Mouse (Mus musculus) left cerebral cortex, postnatal 14 days (tissue): ENCODE data around the gene Smad3. TPM values are rescaled to one million over a fixed set of nuclear protein-coding genes. Genes with fewer than 3 reads are reported as not detected.

Source experiments
- DNase-seq, 2 experiments: peaks; one replicate each; pipeline ENCODE4 v3.0.0; 2021 to 2022; ENCODE audit warnings: low spot score in 2 of 2, mixed read lengths in 1 of 2
- intact Hi-C: fragments of 180-260 bp; cut with DNase I; formaldehyde crosslinking; loops from one replicate; pipeline ENCODE4 v1.15.1; 2025
- total RNA-seq, 2 experiments: library from RNA; stranded (reverse); gene quantifications; 2 replicates each; pipeline ENCODE4 v1.2.3; 2021

The Smad3 gene
- total RNA-seq, 2 experiments from 2014 or later: 36.9 to 38.3 TPM

DNA sequence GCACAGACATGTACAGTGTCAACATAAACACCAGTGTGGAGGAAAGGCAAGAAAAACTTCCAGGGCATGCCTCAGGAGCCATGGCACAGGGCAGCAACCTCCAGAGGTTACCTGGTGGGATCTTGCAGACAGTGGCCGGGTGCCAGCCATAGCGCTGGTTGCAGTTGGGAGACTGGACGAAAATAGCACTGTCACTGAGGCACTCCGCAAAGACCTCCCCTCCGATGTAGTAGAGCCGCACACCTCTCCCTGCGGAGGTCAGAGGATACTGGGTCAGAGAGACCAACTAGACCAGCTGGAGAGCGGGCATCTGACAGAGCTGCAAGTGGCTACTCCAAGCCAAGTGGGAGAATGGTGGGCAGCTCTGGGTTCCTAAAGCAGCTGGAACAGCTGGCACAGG, 103.2 kb downstream of the Smad3 start:
- intact Hi-C loops: no loop called here

DNA sequence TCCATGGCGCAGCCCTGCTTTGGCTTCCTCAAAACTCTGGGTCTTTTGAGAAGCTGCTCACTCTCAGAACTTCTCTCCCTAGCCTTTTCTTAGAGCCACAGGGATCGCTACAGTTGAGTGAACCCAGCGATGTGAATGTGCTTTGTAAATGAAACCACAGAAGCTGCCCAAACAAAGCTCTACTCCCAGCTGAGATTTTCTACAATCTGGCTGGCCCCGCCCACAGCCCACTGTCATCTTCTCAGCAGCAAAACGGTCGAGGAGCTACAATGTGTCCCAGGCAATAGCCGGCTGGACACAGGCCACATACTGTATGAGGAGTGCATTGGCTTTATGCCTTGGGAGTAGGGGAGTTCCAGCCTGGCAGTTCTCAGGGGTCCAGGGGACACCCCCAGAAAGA, 104.1 kb downstream of the Smad3 start:
- intact Hi-C loops: no loop called here
- DNase-seq: no peak

More for the DNA sequence above, 103.2 kb downstream of the Smad3 start:
- no peak for DNase-seq

DNA sequence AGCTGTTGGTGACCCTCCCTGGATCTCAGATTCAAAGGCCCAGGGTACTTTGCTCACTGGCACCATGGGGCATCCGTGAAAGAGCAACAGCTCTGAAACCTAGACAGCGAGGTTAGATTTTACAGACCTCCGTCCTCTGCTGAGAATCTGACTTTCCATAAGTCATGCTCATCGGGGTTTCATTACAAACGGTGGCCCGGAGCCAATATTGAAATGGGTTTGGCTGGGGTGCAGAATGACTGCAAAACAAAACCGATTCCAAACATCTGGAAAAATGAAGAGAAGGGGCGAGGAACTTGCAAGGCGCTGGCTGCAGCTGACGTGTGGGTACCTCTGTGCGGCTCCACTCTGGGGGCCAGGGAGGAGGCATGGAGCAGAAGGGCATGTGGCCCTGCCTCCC, 106.2 kb downstream of the Smad3 start:
- intact Hi-C loops: loop anchor here (2.0 kb wide), 1 partner anchor 193 kb away; no protein-coding TSS in a partner anchor
- DNase-seq: no peak

DNA sequence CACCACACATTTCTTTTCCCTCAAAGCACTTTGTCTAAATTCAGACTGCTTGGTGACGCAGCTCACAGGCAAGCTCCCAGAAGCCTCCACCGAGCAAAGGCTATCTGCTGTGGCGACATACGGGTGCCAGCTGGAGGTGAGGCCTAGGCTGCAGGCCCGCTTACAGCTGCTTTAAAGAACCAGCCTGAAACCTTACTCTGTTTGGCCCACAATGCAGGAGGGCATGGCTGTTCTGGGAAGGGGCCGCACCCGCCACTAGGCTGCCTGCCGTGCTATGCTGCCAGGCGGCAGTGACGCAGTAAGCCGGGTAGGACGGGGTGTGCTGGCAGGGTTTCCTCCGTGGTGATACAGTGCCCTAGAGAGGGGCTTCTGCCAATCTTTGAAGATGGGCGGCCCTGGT, 106.9 kb downstream of the Smad3 start:
- intact Hi-C loops: loop anchor here (2.0 kb wide), 1 partner anchor 194 kb away; no protein-coding TSS in a partner anchor

DNA sequence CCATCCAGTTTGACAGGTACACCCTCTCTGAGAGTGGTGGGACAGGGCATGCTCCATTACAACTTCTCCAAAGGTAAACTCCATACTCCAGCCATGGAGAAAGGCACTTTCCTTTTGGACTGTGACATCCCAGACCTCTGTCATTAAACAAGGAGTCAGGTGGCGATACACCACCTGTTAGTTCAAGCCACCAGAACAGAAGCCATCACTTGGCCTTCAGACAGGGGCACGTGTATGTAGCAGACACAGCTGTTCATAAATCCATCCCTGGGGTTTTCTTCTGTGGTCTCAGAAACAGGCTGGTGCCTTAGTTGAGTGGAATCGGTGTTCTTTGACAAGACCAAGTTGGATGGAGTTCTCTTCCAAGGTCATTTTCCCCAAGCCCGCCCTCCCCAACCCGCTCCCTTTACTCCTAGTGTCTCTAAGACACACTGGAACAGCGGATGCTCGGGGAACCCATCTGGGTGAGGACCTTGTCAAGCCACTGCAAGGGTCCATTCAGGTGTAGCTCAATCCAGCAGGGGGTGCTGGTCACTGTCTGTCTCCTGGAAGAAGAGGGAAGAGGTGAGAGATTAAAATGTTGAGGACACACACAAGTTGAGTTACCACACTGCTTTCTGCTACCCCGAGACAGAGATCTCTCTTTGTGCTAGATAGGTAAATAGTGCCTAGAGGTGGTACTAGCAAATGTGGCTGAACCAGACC, 107.8 kb downstream of the Smad3 start:
- no peak for DNase-seq
- intact Hi-C loops: loop anchor here (2.0 kb wide), 1 partner anchor 195 kb away; no protein-coding TSS in a partner anchor

More for the DNA sequence above, 106.9 kb downstream of the Smad3 start:
- peak in 1 of 2 experiments; percentile 38 for DNase-seq

DNA sequence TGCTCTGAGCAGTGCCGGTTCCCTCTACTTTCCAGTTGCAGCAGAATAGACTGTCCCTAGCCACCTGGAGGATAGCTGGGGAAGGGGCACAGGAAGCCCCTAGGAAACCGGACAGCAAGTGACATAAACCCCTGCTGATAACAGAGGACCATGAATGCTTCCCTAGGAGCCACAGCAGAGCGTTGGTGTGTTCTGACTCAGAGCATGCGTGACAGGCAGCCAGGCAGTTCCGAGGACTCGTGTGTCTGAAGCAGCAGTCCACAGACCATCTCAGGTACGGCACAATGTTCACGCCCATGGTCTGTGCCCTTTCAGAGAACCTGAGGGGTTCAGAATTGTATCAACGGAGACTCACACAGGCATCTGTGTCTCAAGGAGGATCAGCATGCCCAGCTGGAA, 109.3 kb downstream of the Smad3 start:
- intact Hi-C loops: no loop called here
- no peak for DNase-seq

DNA sequence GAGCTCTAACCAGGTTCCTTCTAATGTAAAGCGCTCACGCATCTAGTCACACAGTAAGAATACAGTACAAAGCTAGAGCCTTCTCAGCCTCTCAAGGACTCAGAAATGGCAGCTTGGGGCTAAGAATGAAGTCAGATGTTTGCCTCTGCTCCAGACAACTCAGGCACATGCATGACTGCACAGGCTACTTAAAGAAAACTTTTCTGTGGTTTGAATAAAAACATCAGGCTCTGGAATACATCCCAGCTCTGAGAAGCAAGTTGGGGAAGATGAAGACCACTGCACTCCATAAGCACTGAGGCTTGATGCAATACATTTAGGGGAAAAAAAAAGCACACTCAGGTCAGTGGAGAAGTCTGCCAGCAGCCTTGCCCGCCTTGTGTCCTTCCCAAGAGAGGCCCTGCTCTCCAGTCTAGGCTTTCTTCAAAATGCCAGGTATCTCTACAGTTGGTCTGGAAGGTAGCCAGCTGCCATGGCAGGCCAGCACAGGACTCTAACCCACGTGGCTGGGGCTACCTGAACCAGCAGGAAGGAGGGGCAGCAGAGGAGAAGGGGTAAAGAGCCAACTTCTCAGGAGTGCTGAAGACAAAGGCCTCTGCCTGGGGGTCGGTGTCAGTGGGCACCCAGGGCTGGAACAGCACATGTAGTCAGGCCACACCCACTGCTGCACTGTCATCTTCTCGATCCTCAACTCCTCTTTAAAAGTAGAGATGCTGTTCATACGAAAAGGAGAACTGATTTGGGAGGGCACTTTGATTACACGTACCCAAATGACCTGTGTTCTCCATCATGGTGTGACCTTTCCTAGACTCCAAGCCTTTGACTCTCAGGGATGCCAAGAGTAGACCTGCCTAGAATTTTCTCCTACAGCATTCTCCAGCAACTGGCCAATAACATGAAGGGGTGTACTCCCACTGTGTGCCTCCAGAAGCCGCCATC, 109.9 kb downstream of the Smad3 start:
- intact Hi-C loops: no loop called here
- no peak for DNase-seq

DNA sequence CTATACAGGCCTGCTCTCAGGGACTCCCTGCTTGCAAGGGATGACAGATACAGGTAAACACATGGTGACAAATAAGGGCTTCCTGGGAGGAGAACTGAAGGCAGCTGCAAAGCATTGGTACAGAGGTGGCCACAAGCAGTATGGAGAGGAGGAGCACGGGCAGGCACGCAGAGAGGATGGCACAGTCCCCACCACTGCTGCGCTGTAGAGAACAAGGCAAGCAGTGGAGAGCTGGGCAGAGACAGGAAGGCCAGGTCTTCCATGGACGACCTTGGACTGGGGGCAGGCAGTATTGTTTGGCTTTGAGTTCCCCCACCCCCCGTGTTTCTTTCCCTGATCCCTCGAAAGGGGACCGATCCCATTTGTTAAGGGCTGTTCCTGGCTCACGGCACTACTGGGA, 112.7 kb downstream of the Smad3 start:
- intact Hi-C loops: no loop called here
- DNase-seq: no peak

DNA sequence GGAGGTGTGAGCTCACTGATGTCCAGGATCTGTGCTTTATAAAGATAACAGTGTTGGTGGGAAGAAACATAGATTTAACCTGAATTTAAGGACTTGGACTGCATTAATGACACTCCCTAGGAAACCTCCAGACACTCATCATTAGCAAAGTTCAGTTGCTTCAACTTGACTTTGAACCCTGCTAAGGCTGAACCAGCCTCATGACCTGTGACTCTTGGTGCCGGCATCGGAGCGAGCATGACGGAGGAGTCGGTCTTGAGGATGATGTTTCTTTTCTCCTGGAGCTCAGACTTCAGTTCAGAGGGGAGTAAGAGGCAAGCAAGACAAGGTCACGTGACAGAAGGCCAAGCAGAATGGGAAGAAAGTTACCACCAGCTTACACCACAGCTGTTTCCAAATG, 113.8 kb downstream of the Smad3 start:
- no peak for DNase-seq
- intact Hi-C loops: no loop called here

DNA sequence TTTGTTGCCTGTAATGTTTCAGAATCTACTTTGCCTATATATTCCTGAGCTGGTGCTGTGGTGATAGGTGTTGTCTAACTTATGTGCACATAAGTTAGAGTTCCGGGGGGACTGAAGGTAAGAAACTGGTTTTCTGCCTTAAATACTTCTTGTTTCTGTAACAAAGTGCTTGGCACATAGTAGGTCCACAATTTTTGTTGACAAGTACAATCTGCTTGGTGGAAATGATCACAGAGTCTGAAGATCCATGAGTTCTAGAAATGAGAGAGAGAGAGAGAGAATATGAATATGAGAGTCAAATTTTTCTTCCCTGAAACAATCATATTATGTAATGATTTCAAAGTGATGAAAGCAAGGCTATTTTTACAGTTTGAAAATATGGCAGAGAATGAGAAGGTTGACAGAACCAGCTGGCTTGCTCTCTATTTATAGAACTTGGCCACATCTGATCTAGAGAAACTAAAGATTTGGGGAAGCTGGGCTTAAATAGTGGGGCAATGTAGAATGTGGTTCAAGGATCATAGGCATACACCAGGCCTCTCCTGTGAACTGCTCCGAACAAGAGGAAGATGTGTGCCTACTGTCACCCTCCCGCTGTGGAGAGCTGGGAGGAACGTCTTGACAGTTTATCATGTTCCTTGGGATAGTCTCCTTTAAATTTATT, 115.7 kb downstream of the Smad3 start:
- DNase-seq: no peak
- intact Hi-C loops: no loop called here

DNA sequence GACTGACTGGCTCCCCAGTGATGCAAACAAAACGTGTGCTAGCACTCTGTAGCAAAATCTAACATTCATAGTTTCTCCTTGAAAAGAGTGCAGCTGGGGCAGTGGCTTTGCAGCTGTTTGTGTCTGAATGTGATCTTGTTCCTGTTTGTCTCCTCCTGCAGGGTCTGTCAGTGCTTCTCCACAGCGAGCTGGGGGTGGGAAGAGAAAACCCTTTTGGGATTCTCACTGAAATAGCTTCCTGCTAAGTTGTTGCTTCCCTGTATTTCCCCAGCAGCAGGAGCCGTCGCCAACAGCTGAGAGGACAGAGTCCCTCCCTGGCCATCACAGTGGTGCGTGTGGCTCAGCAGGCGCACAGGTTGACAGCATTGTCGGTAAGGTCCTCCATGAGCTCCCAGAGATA, 121.7 kb downstream of the Smad3 start:
- peak; percentile 37 to 60 for DNase-seq

DNA sequence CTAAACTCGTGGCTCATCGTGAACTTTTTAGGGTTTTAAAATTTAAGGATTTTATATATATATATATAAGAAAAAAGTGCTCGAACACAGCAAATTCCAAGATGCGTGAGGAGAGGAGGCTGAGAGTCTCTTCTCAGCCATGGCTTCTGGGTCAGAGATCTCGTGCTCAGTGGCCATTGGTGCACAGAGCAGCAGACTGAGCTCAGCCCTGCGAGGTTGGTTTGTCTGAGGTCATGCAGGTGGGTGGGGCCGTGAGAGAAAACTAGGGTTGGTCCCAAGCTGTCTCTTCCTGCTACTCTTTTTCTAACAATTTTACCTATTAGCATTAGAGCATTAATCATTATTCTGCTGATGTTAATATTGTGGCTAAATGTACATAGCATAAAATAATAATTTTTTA, 124.5 kb downstream of the Smad3 start:
- intact Hi-C loops: loop anchor here (5.0 kb wide), 1 partner anchor 109 kb away; no protein-coding TSS in a partner anchor
- no peak for DNase-seq

More for the DNA sequence above, 121.7 kb downstream of the Smad3 start:
- intact Hi-C loops: no loop called here

DNA sequence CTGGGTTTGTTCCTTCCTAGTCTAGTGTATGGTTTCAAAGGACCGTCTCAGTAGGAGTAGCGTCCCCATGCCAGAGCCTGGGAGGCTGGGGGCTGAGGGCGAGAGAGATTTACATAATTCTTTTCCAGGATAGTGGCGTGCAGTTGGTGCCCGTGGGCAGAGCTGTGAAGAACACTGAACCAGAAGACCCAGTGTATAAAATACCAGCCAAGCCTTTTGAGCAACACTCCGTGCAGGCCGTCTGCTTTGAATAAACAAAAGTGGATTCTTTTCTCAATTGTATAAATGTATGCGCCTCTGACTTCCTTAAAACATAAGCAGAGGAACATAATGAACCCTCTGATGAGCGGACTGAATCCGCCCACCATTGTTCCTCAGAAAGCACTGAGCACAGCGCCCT, 124.9 kb downstream of the Smad3 start:
- DNase-seq: peak; percentile 63 to 70
- intact Hi-C loops: loop anchor here (5.0 kb wide), 1 partner anchor 109 kb away; no protein-coding TSS in a partner anchor

DNA sequence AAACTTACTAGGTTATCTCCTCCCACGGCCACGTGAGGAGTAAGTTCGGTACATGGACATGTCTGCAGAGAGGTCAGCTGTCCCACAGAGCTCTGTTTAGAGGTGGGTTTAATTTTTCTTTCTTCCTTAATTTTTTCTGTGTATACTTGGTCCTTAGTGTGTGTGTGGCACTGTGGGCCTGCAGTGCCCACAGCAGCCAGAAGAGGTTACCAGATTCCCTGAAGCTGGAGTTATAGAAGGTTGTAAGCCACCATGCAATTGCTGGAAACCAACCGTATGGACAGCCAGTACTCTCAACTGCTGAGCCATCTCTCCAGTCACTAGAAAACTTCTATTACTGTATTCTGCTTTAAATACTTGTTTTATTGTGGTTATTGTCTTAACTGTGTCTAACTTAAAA, 125.7 kb downstream of the Smad3 start:
- intact Hi-C loops: loop anchor here (5.0 kb wide), 1 partner anchor 110 kb away; no protein-coding TSS in a partner anchor
- no peak for DNase-seq

DNA sequence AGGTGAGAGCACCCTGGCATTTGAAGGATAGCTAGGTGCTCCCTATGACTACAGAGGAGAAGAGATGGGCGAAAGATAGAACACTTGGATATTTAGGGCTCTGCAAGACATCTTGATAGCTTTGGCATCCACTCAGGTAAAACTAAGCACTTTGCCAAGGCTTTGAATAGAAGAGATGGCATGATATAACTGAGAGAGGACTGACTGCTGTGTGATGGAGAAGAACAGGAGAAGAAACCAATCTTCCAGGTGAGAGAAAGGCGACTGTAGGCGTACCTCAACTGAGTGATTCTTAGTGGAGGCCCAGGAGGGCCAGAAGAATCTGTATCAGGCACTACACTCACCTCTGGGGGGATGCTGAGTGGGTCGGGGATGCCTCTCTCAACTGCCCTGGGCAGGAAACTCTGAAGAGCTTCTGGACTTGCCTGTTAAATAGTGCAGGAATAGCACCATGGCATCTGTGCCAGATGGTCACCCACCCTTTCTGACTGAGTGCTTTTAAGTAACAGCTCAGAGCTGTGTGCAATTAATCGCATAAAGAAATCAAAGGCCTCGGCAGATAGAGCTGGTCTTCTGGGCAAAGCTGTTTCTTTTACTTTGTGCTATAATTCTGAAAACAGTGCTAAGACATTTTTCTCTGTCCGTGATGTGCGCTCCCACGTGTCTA, 132.6 kb downstream of the Smad3 start:
- no peak for DNase-seq
- intact Hi-C loops: loop anchor here (10.0 kb wide), 1 partner anchor 490 kb away; no protein-coding TSS in a partner anchor

DNA sequence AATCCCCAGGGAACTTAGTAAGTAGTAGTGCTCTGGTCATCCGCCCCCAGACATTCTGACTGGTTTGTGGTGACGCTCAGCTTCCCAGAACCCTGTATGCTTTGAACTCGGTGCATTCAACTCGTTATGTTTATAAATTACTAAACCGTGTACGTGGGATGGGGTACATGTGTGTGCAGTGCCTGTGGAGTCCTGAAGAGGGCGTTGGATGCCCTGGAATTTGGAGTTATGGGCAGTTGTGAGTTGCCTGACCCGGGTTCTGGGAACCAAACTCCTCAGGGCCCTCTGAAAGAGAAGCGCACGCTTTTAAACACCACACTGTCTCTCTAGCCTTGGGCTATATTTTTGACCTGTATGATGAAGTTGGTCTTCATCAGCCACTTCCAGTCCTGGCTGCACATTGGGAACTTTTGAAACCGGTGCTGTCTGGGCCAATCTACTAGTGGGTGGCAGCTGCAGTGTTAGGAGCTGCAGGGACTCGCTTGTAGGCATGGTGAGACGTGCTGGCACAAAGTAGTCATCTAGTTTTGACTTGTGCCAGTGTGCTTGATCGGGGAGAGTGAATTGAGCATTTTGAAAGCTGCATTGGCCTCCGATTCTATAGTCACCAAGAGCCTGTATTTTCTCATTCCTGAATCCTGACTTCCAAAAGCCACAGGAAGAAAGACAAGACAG, 133.8 kb downstream of the Smad3 start:
- intact Hi-C loops: loop anchor here (10.0 kb wide), 1 partner anchor 489 kb away; no protein-coding TSS in a partner anchor
- no peak for DNase-seq

DNA sequence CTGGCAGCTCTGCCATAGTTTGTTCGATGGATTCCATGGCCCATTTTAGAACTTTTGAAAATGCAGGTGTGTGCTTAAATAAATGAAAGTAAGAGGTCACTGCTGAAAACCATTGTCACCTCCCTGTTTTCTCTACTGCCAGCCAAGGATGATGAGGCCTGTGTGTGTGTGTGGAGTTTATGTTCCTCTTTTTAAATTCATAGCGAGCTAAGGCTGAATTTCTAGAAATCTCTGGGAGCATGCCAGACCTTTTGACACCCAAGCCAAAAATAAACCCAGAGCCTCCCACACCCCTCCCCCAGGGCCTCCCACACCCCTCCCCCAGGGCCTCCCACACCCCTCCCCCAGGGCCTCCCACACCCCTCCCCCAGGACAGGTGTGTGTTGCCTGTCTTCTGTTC, 139.8 kb downstream of the Smad3 start:
- intact Hi-C loops: no loop called here
- no peak for DNase-seq
